Mouse (Mus musculus) intestine, embryonic 15.5 days (tissue): ENCODE measurements around the gene Psg20. TPM values are rescaled to one million over a fixed set of nuclear protein-coding genes. Genes with fewer than 3 reads are reported as not detected.

ENCODE experiments used
- polyA plus RNA-seq: library from polyadenylated mRNA; unstranded; fragments of >200 nt; fragmentation: Nextera tagmentation; extraction: Ambion mirVana; gene quantifications from 2 replicates; pipeline ENCODE4 v1.2.1, GENCODE M21; 2015

Psg20 gene
- polyA plus RNA-seq, 1 experiment from 2014 or later = not detected

Other genes with a start within 250 kb of the Psg20 start
- gene Psg26, start 202.0 kb downstream of the Psg20 start, polyA plus RNA-seq = not detected in 2 replicates
- gene Psg25, start 153.9 kb downstream of the Psg20 start, polyA plus RNA-seq = not detected in 2 replicates
- not detected in 2 replicates for gene Psg27, start 118.9 kb downstream of the Psg20 start, polyA plus RNA-seq
- not detected in 2 replicates for gene Psg23, start 69.7 kb downstream of the Psg20 start, polyA plus RNA-seq
- not detected in 2 replicates for gene Psg21, start 29.5 kb downstream of the Psg20 start, polyA plus RNA-seq
- not detected in 2 replicates for gene Psg22, start 31.9 kb upstream of the Psg20 start, polyA plus RNA-seq
- not detected in 2 replicates for gene Psg19, start 112.3 kb upstream of the Psg20 start, polyA plus RNA-seq
- 0.13 TPM in 2 replicates for gene Psg17, start 135.4 kb upstream of the Psg20 start, polyA plus RNA-seq
- 0.73 TPM in 2 replicates for gene Mill2, start 153.8 kb upstream of the Psg20 start, polyA plus RNA-seq
- 53.1 and 72.8 TPM in 2 replicates for gene Pglyrp1, start 185.1 kb upstream of the Psg20 start, polyA plus RNA-seq
- gene Ccdc61, start 224.2 kb upstream of the Psg20 start, polyA plus RNA-seq = 25.2 and 29.2 TPM in 2 replicates
- 0.49 and 0.57 TPM in 2 replicates for gene Nova2, start 239.7 kb upstream of the Psg20 start, polyA plus RNA-seq